Mouse (Mus musculus) gastrocnemius, postnatal 36 days (tissue): ENCODE measurements around the gene Ier2. TPM values are rescaled to one million over a fixed set of nuclear protein-coding genes. Genes with fewer than 3 reads are reported as not detected.

Source experiments
- DNase-seq, 2 experiments: peaks; one replicate each; pipeline ENCODE4 v3.0.0; 2022
- intact Hi-C: fragments of 180-260 bp; cut with DNase I; formaldehyde crosslinking; loops from one replicate; pipeline ENCODE4 v1.15.1; 2025
- long read RNA-seq, 2 experiments: library from polyadenylated mRNA; stranded (forward); transcript quantifications; one replicate each; pipeline ENCODE4 v2.0.0; 2021
- total RNA-seq, 2 experiments: library from RNA; stranded (reverse); gene quantifications; 2 replicates each; pipeline ENCODE4 v1.2.3; 2021

Ier2 gene
- 1 to 10 TPM; 5.6 to 9.3 TPM for total RNA-seq
- long read RNA-seq, experiment 1, transcript Ier2-201 (1 exons, 1,522 nt): major isoform, 15 of 15 reads
- long read RNA-seq, experiment 1, partial matches to known transcripts: 0 of 15 reads
- long read RNA-seq, experiment 1, other reads (novel, unspliced or antisense): 0 of 15 reads
- long read RNA-seq, experiment 2, transcript Ier2-201 (1 exons, 1,522 nt): major isoform, 38 of 38 reads
- long read RNA-seq, experiment 2, partial matches to known transcripts: 0 of 38 reads
- long read RNA-seq, experiment 2, other reads (novel, unspliced or antisense): 0 of 38 reads

DNA sequence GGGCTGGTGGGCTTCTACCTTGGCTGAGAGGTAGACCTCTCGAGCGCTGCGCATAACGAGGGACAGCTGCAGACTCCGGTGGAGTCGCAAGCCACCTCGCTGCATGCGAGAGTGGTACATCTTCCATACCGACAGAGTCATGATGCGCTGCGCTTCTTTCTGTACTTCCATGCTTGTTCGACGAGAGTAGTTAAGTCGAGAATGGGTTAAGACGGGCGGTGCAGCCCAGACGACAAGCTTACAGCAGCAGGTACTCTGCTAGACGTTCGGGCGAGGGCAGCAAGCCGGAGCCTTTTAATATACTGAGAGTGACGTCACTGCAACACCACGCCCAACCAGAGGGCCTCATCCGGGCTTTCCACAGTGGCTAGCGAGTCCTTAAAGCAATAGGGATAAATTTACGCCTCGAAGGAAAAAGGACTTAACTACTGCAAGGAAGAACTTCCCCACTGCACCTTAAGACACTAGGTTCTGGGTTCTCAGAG, at the start of gene Ier2:
Ier2 (minus strand) TSS at position 272 of the 485 bp plus-strand sequence.
- DNase-seq: peak; percentile 91 to 93
- intact Hi-C loops: loop anchor here (5.0 kb wide), 1 partner anchor 40 kb away; the partner anchor contains the start of gene Lyl1

DNA sequence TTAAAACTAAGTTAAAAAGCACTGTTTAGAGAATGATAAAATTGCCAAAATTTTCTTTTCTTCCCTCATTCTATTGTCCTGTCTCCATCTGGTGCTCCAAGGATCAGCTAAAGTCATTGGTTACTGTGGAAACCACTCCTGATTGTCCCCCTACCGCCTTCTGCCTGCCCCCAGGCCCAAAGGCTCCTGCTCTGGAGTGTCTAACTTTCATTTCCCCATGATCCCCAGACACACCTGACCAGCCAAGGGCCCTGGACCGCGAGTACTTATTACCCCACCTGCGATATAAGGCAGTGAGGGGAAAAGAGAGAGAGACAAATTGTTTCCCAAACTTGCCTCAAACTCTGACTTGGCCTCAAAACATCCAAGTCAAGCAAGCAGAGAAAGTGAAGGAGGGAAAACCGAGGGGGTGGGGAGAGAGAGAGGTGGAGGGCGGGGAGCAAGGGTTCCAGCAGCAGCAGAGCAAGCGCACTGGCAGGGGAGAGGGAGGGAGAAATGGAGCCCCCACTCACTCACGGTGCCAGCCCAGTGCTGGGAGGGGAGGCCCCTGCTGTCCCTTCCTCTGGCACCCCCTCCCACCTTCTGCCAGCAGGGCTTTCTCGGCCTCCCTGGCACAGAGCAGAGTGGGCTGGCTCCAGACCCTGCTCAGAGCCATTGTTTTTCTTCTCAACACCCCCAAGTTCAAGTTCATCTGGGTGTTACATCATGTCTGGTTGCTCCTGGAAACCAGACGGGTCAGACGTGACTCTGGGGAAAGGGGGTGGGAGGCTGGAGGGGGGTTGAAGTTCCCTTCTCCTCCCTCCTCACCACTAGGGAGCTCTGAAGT, 49.5 kb upstream of the Ier2 start:
- DNase-seq: peak; percentile 60 to 64

DNA sequence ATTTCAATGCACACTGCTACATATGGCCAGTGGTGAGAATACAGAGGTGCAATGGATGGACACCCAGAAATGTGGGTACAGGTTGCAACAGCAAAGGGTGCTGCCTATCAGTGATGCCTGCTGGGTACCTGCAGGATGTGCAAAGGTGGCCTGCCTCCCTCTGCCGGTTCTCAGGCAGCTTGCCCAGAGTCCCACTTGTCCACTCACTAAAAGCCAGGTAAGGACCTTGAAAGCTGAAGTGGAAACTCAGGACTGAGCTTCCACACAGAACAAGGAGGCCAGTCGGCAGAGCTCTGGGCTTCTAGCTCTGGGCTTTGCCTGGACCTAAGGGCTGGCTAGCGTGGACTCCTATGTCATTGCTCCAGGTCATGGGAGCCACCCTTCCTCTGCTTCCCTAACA, 48.7 kb upstream of the Ier2 start:
- DNase-seq: peak in 1 of 2 experiments; percentile 14
- intact Hi-C loops: no loop called here

More for the DNA sequence above, 49.5 kb upstream of the Ier2 start:
- intact Hi-C loops: no loop called here

DNA sequence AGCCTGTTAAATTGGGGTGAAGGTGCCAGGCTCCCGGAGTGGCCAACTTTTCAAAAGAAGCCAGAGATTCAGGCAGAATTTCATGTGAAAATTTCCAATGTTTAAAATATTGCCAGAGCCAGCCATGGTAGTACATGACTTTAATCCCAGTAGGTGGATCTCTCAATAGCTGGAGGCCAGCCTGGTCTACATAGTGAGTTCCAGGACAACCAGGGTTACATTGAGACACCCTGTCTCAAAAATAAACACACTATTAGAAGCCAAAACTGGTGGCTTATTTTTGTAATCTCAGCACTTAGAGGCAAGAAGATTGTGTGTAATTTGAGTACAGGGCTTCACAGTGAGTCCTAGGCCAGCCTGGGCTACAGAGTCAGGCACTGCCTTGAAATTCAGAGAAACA, 47.3 kb upstream of the Ier2 start:
- DNase-seq: no peak
- intact Hi-C loops: loop anchor here (1.0 kb wide), 1 partner anchor 101 kb away; no protein-coding TSS in a partner anchor

DNA sequence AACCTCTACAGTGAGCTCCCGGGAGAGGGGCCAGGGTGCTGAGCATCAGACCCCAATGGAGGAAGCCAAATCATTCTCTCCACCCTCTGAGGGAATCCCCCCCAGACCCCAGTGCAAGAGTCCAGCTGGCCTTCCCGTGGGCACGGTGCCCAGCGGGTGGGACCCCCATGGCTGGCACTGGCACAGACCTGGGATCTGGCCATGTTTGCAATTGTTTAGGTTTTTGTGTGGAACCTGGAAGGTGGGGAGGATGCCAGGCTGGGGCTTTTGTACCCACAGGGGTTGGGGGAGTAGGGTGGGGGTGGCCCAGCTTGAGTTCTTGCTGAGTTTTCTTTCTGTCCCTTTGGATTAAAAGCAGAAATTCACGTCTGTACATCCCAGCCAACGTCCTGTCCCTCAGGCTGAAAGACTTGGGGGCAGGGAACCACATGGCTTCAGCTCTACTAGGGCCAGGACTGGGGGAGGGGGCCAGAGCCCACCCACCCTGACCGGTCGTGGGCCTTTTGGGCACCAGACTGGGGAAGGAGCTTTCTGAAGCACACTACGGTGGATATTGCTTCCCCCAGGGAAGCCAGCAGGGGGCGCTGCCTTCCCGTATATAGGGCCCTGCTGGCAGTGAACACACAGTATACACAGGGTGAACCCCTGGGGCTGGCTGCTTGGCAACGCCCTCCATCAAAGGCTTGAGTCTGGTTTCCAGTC, 46.3 kb upstream of the Ier2 start:
- DNase-seq: peak; percentile 83 to 89
- intact Hi-C loops: loop anchor here (1.0 kb wide), 1 partner anchor 102 kb away; no protein-coding TSS in a partner anchor

DNA sequence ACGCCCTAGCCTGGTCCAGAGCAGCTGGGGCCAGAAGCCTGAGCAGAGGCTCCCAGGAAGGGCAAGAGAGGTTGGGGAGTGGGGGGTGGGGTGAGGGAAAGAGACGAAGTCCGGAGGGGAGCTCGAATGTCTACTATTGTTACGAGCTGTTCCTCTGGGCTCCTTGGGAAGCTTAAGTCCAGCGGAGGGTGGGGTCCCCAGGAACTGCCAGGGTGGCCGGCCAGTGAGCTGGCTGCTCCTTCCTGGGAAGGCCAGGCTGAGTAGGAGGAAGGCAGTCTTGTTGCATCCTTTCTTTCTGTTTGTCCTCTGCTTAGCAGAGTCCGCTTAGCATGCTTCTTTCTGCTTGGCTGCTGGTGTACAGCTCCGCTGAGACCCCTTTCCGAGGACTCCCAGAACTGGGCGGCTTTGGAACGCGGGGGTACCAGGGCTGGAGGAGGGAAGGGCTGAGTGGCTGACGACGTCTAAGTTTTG, 45.5 kb upstream of the Ier2 start:
- DNase-seq: peak; percentile 42 to 57
- intact Hi-C loops: no loop called here

DNA sequence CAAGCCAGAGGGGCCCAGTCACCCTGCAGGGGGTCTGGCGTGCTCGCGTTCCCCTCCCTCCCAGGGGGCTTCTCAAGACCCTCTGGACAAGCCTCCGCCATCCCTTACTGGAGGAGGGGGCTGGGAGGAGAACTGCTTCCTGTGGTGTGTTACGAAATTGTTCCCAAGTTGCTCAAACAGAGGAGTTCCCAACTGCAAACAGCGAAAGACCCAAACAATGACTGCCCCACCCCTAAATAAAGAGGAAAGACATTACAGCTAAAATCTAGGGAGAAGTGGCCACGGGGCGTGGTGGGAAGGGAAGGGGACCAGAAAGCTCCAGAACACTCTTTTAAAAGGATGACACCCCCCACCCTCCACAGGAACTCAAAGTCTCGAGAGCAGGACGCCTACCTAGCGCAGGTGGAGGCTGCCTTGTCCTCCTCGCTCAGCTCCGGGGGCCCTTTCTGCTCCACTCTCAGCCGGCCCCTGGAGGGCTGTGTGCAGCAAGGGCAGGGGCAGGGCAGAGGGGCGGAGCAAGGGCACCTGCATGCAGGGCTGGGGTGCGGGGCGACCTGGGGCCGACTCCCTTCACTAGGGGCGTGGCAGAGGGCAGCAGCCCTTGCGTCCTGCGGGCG, 44.7 kb upstream of the Ier2 start:
- peak; percentile 39 to 49 for DNase-seq

DNA sequence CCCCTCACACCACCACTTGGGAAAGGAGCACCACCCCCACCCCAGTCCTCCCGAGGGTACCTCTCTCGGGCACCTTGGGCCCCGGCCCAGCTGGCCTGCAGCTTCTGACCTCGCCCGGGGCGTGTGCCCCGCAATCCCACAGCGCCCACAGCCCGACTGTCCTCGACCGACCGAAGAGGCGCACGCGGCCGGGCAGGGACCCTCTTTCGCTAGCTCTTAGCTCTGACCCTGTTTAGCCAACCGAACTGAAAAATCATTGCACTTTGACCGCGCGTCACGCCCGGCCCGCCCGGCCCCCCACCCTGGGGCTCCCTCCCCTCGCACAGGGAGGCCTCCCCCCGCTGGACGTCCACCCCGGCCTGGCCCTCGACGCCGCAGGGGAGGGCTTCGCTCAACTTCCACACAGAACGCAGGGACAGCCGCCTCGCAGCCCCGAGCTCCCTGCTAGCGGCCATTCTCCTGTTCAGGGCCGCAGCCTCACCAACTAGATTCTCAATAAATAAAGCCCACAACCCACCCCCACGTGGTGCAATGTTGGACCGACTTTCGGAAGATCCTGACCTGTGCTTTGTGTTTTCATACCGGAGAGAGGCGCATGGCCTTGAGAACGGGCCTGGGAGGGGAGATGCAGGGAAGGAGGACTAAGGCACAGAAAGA, 44.1 kb upstream of the Ier2 start:
- DNase-seq: peak; percentile 43 to 55
- intact Hi-C loops: no loop called here

More for the DNA sequence above, 44.7 kb upstream of the Ier2 start:
- intact Hi-C loops: no loop called here

DNA sequence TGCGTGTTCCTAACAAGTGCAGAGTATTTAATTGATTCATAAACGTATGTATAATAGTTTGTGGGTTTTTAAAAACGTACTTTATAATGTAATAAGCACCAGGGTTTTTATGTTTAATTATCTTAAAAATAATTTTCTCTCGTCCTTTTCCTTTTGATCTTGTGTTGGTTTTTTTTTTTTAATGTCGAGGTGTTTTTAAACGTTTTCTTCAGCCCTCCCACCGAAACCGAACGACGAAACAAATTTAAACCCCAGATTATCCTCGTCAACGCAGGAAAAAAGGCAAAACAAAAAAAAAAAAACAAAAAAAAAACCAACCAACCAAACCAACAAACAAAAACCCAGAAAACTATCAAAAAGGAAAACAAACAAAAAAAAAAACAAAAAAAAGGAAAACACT, 43.3 kb upstream of the Ier2 start:
- no peak for DNase-seq
- intact Hi-C loops: no loop called here

DNA sequence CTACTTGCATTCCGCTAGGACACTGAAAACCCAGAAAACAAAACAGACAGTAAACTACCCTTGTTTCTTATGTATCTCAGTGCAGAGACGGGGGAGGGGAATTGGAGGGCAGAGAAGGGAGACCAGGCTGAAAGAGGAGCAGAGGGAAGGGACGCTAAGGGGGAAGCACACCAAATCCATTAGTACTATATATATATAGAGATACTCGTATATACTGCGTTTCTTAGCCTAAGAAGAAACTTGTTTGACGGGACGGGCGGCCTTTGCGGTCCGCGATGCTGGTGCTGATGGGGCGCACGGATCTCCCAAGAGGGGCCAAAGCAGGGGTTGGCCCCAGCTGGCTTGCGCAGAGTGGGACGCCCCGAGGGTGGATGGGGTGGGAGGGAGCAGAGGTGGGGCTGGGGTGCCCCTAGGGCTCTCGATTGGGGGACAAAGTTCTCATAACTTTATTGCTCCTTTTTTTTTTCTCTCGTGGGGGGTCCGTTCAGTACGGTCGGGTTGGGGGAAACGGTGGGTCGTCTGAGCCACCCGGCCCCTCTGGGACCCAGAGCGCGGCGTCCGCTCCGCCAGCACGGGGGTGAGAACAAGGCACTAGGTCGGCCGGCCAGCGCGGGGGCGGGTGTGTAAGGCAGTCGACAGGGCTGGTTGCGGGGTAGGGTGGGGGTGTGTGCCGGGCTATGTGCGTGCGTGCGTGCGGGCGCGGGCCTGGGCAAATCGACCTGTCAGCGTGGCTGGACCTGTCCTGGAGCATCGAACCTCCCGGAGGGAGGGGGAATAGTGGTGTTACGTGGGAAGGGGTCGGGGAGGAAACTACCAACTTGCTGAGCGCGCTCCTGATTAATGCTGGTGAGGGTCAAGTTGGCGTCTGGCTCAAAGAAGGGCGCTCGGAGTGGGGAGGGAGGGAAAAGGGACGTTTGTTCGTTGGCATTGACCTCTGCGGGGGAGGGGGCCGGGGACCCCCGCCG, 42.5 kb upstream of the Ier2 start:
- DNase-seq: peak in 1 of 2 experiments; percentile 44

DNA sequence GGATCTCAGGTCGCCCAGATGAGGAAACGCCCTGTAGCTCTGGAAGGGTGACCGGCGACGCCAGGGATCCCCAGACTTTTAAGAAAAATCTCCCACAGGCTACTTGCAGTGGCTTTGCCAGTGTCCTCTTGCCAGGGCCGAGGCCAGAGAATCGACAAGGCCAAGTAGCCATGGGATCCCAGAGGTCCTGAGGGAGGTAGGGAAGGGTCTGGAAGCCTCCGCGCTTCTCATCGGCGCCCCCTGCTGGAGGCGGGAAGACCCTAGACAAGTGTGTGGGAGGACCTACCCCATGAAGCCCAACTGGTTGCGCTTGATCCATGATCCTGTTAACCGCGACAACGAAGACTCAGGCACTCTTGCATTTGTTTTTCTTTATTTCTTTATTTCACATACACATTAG, 41.7 kb upstream of the Ier2 start:
- intact Hi-C loops: loop anchor here (5.0 kb wide), 1 partner anchor 42 kb away; the partner anchor contains the start of gene Ier2
- peak; percentile 77 to 79 for DNase-seq

More for the DNA sequence above, 42.5 kb upstream of the Ier2 start:
- intact Hi-C loops: loop anchor here (5.0 kb wide), 1 partner anchor 43 kb away; the partner anchor contains the start of gene Ier2

DNA sequence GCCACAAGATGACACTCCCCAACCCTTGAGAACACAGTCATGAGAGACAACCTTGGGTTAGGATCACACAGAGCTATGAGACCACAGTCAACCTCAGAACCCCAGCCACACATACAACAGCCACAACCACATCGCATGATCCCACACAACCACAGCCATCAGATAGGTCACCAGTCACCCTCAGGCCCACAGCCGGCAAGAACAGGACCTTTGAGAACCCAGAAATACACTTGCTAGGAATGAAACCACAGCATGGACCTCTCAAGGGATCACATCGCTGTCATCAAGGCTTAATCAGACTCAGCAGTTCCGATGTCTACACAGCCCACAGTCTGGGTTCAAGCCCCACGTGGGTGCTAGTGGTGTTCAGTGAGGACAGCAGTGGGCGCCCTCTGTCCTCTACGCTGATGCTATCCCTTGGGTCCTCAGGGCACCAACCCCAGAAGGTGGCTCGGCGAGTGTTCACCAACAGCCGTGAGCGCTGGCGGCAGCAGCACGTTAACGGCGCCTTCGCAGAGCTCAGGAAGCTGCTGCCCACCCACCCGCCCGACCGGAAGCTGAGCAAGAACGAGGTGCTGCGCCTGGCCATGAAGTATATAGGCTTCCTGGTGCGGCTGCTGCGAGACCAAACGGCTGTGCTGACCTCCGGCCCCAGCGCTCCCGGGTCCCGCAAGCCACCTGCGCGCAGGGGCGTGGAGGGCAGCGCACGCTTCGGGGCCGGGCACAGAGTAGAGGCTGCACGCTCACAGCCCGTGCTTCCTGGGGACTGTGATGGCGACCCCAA, 41.0 kb upstream of the Ier2 start:
- intact Hi-C loops: loop anchor here (5.0 kb wide), 1 partner anchor 41 kb away; the partner anchor contains the start of gene Ier2
- DNase-seq: peak in 1 of 2 experiments; percentile 21

DNA sequence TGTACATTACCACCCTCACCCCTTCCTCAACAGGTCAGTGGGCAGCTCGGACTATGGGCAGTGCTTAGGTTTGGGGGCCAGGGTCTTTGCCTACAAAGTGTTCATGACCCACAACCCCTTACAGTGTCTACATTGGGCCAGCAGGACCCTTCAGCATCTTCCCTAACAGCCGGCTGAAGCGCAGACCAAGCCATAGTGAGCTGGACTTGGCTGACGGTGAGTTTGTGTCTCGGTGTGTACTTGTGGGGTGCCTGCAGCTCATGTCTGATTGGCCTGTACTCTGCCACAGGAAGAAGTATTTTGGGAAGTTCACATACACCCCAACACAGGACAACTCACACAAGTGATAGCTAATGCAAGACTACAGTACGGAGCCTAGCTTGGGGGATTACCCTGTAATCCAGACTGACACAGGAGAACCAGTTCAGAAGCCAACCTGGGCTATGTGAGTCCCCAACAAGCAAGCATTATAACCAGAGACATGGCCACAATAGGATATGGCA, 40.4 kb upstream of the Ier2 start:
- no peak for DNase-seq
- intact Hi-C loops: loop anchor here (5.0 kb wide), 1 partner anchor 41 kb away; the partner anchor contains the start of gene Ier2

DNA sequence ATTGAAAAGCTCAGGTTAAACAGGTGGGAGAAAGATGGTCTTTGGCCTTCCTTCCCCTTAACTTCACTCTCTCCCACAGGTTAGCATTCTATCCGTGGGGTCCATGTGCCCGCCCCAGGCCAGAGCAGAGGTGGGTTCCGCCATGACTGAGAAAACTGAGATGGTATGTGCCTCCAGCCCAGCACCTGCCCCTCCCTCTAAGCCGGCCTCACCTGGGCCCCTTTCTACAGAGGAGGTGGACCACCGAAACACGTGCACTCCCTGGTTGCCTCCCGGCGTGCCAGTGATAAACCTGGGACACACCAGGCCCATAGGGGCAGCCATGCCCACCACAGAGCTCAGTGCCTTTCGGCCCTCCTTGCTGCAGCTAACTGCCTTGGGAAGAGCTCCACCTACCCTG, 39.9 kb upstream of the Ier2 start:
- no peak for DNase-seq
- intact Hi-C loops: loop anchor here (5.0 kb wide), 1 partner anchor 40 kb away; the partner anchor contains the start of gene Ier2

DNA sequence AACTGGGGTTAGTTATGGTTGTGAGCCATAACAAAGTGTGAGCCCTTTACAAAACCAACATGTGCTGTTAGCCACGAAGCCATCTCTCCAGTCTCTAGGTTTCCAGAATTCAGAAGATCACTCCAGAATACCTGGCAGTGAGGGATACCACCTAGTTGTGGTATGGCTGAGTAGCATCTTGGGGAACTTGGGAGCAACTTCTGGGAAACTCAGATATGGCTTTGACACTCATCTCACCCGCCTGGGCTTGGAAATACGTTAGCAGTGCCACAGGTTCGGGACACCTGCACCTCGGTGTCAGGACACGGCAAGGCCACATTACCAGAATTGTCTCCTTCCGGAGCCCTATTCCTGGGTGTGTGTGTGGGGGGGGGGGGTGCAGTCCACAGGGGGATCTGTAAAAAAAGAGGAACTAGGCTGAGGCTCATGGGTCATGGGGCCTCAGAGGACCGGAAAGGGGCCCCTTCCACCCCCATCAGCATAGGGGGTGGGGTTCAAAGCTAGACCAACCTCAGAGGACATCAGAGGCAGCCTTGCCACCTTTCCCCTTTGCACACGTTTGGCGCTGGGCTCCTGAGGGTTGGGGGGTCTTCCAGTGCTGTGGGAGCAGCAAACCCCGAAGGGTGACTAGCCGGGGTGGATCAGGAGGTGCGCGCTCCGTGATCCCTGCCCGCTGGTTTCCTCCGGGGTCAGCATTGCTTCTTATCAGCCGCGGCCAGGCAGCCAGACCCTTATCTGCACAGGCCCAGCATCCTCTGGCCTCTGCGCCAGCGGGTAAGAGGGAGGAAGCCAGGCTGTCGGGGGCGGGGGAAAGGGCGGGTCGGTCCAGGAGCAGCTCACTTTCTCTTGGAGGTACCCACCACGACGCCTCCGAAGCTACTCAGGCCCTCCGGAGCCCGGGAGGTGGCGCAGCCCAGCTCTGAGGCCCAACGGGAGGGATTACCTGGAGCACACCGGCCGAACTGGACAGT, 38.6 kb upstream of the Ier2 start, which contains the start of gene Lyl1:
Lyl1 (plus strand) TSS at position 517 of the 971 bp plus-strand sequence.
- peak; percentile 46 to 59 for DNase-seq
- intact Hi-C loops: loop anchor here (5.0 kb wide), 1 partner anchor 39 kb away; the partner anchor contains the start of gene Ier2
